Mouse (Mus musculus): ENCODE measurements around the gene Hexa.

DNA sequence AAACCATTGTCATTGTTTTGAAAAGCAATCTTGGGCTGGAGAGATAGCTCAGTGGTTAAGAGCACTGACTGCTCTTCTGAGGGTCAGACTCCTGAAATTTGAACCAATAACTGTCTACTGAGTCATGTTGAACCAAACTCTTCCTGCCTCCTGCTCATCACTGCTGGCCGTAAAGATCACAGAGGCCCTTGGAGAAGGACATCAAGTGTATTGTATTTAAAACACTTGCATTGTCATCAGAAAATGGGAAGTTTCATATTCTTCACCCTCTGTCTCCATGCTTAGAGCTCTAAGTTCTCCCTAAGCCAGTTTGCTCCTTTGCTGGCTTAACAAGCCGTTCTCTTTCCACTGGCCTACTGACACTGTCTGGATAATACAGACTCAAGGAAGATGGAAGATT is 11.1 kb upstream of the Hexa start:
- TF ChIP-seq ZC3H11A (IDR thresholded peaks at IDR 0.05; ENCODE audit: borderline replicate concordance, low read depth, low read length) (no peak), CHD2 (IDR thresholded peaks at IDR 0.05; ENCODE audit: low read depth, low read length) (no peak)
